Mouse (Mus musculus) lung, postnatal 0 days (tissue): ENCODE measurements at regions not wholly inside any gene's neighbourhood (a gene's known extent, or its start where the extent isn't known, plus 50 kb on each side); places are given as distances from the start of the nearest gene placed in this dataset.

Source experiments
- CTCF ChIP-seq: IDR thresholded peaks from 2 replicates; pipeline ENCODE4 v1.5.1; 2016; ENCODE audit warnings: antibody characterized with exemption, mild to moderate bottlenecking
- EP300 ChIP-seq: IDR thresholded peaks from 2 replicates; pipeline ENCODE4 v1.6.1; 2016; ENCODE audit warnings: antibody characterized with exemption, mild to moderate bottlenecking, control low read depth

DNA sequence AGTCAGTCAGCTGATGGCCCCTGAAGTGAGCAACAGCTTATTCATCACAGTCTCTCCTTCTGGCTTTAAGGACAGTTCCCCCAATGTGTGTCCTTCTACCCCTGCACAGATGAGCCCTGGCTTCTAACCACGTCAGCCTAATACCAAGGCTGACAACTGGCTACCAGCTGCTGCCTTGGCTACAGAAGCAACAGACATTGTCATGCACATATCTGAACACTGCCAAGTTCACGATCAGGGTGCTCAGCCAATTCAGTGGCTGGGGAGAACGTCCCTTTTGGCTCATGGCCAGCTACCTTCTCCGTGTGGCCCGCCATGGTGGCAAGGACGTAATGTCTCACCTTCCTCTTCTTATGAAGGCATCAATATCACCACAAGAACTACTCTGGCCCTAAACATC, 73.2 kb upstream of the Runx3 start:
- TF ChIP-seq CTCF (no peak), EP300 (no peak)
